Mouse (Mus musculus): ENCODE data around the gene Ano8. TPM values are rescaled to one million over a fixed set of nuclear protein-coding genes. Genes with fewer than 3 reads are reported as not detected.
A peak's percentile ranks its signal among the peaks of the same experiment; 100 is the strongest.

Ano8 gene
- polyA plus RNA-seq, 1 experiment from 2014 or later = 9.6 TPM

- Histone ChIP-seq H3K9ac (no peak overlapping the region), H3K9me3 (no peaks in the 10 kb centered on the region), H3K4me2 (no peak overlapping the region), H3K4me1 (no peaks in the 10 kb centered on the region; the same call in 1 of the 2 replicates), H3K27ac (no peak overlapping the region), H3K27me3 (replicated peaks) (peaks cover 14% of the 10 kb centered on the region; the same call in 1 of the 2 replicates), H3K36me3 (replicated peaks) (no peaks in the 10 kb centered on the region), H3K4me3 (no peak overlapping the region)
- ATAC-seq (replicated peaks) = no peak
- WGBS = 71% methylated on average over 5 of the region's 5 CpGs
Observed at GRCm38 (mm10) chr8:71515043-71515442, 29.3 kb upstream of the Ano8 start.

GRCm38 (mm10) chr8:71513018-71513754 lies 27.4 kb upstream of the Ano8 start:
- H3K27me3 ChIP-seq (replicated peaks) = peaks cover 29% of the 10 kb centered on the region
- ATAC-seq (replicated peaks) = no peak
- no peaks in the 10 kb centered on the region; the same call in 1 of the 2 replicates for H3K4me1 ChIP-seq
- no peak overlapping the region for H3K27ac ChIP-seq
- H3K9me3 ChIP-seq = no peaks in the 10 kb centered on the region
- H3K4me3 ChIP-seq = no peak overlapping the region
- no peak overlapping the region for H3K4me2 ChIP-seq
- no peaks in the 10 kb centered on the region for H3K36me3 ChIP-seq (replicated peaks)
- WGBS = 79% methylated on average over 15 of the region's 15 CpGs
- H3K9ac ChIP-seq = no peak overlapping the region

GRCm38 (mm10) chr8:71511644-71512043 lies 25.9 kb upstream of the Ano8 start, which contains the start of gene Plvap:
Plvap (minus strand) TSS chr8:71511752.
- ATAC-seq (replicated peaks) = no peak
- Histone ChIP-seq H3K4me2 (no peak within 1 kb of the TSS), H3K36me3 (replicated peaks) (no peaks in the 10 kb centered on the region), H3K4me1 (peaks cover 7% of the 10 kb centered on the region), H3K27ac (no peak within 1 kb of the TSS), H3K9me3 (no peaks in the 10 kb centered on the region), H3K27me3 (replicated peaks) (peaks cover 44% of the 10 kb centered on the region), H3K9ac (no peak within 1 kb of the TSS), H3K4me3 (no peak within 1 kb of the TSS)
- WGBS = 87% methylated on average over 14 of the region's 14 CpGs

- H3K36me3 ChIP-seq (replicated peaks) = no peaks in the 10 kb centered on the region
- no peak overlapping the region for H3K27ac ChIP-seq
- WGBS = 62% methylated on average over 2 of the region's 2 CpGs
- H3K27me3 ChIP-seq (replicated peaks) = peaks cover 63% of the 10 kb centered on the region
- H3K4me2 ChIP-seq = no peak overlapping the region
- H3K9me3 ChIP-seq = no peaks in the 10 kb centered on the region
- H3K4me1 ChIP-seq = peaks cover 7% of the 10 kb centered on the region
- H3K4me3 ChIP-seq = no peak overlapping the region
- no peak overlapping the region for H3K9ac ChIP-seq
- ATAC-seq (replicated peaks) = no peak
Observed at GRCm38 (mm10) chr8:71509316-71509715, 23.6 kb upstream of the Ano8 start.

- H3K27me3 ChIP-seq (replicated peaks) = peaks cover 63% of the 10 kb centered on the region
- peak overlapping the region; percentile 50 for H3K9ac ChIP-seq
- H3K36me3 ChIP-seq (replicated peaks) = no peaks in the 10 kb centered on the region
- no peak overlapping the region for H3K27ac ChIP-seq
- under 1% methylated on average over 61 of the region's 61 CpGs for WGBS
- H3K9me3 ChIP-seq = no peaks in the 10 kb centered on the region
- H3K4me3 ChIP-seq = peak overlapping the region; percentile 43
- H3K4me1 ChIP-seq = peaks cover 7% of the 10 kb centered on the region
- ATAC-seq (replicated peaks) = peak; percentile 86
- H3K4me2 ChIP-seq = peak overlapping the region; percentile 77
Observed at GRCm38 (mm10) chr8:71507589-71508104, 21.9 kb upstream of the Ano8 start.

- no peak for ATAC-seq (replicated peaks)
- no peaks in the 10 kb centered on the region for H3K36me3 ChIP-seq (replicated peaks)
- no peak overlapping the region for H3K27ac ChIP-seq
- H3K27me3 ChIP-seq (replicated peaks) = peaks cover 58% of the 10 kb centered on the region
- WGBS = 77% methylated on average over 4 of the region's 4 CpGs
- no peak overlapping the region for H3K9ac ChIP-seq
- H3K4me1 ChIP-seq = peaks cover 7% of the 10 kb centered on the region
- H3K4me2 ChIP-seq = no peak overlapping the region
- no peak overlapping the region for H3K4me3 ChIP-seq
- H3K9me3 ChIP-seq = no peaks in the 10 kb centered on the region
Observed at GRCm38 (mm10) chr8:71505979-71506378, 20.2 kb upstream of the Ano8 start.

GRCm38 (mm10) chr8:71505326-71505725 lies 19.6 kb upstream of the Ano8 start:
- Histone ChIP-seq H3K4me1 (peaks cover 7% of the 10 kb centered on the region), H3K4me3 (no peak overlapping the region), H3K9ac (no peak overlapping the region), H3K27me3 (replicated peaks) (peaks cover 52% of the 10 kb centered on the region), H3K36me3 (replicated peaks) (no peaks in the 10 kb centered on the region), H3K27ac (no peak overlapping the region), H3K9me3 (no peaks in the 10 kb centered on the region), H3K4me2 (no peak overlapping the region)
- WGBS = 92% methylated on average over 4 of the region's 4 CpGs
- no peak for ATAC-seq (replicated peaks)

- Histone ChIP-seq H3K9me3 (no peaks in the 10 kb centered on the region), H3K4me1 (peaks cover 7% of the 10 kb centered on the region), H3K9ac (no peak overlapping the region), H3K36me3 (replicated peaks) (no peaks in the 10 kb centered on the region), H3K27ac (no peak overlapping the region), H3K27me3 (replicated peaks) (peaks cover 44% of the 10 kb centered on the region), H3K4me2 (no peak overlapping the region), H3K4me3 (no peak overlapping the region)
- ATAC-seq (replicated peaks) = no peak
- 91% methylated on average over 4 of the region's 4 CpGs for WGBS
Observed at GRCm38 (mm10) chr8:71504349-71504748, 18.6 kb upstream of the Ano8 start.

- H3K9ac ChIP-seq = no peak overlapping the region
- 45% methylated on average over 16 of the region's 16 CpGs for WGBS
- no peaks in the 10 kb centered on the region for H3K4me1 ChIP-seq
- no peak for ATAC-seq (replicated peaks)
- no peak overlapping the region for H3K27ac ChIP-seq
- 0 out of 2 replicates have a peak, but pooled peaks cover 3% of the 10 kb centered on the region for H3K27me3 ChIP-seq (replicated peaks)
- H3K4me3 ChIP-seq = no peak overlapping the region
- H3K4me2 ChIP-seq = no peak overlapping the region
- no peaks in the 10 kb centered on the region for H3K36me3 ChIP-seq (replicated peaks)
- H3K9me3 ChIP-seq = no peaks in the 10 kb centered on the region
Observed at GRCm38 (mm10) chr8:71498816-71499690, 13.3 kb upstream of the Ano8 start.

- Histone ChIP-seq H3K4me1 (no peaks in the 10 kb centered on the region), H3K9me3 (no peaks in the 10 kb centered on the region), H3K36me3 (replicated peaks) (no peaks in the 10 kb centered on the region; the same call in 1 of the 2 replicates), H3K27me3 (replicated peaks) (0 out of 2 replicates have a peak, but pooled peaks cover 3% of the 10 kb centered on the region), H3K27ac (no peak overlapping the region), H3K9ac (no peak overlapping the region), H3K4me2 (no peak overlapping the region), H3K4me3 (no peak overlapping the region)
- no peak for ATAC-seq (replicated peaks)
- WGBS = 24% methylated on average over 15 of the region's 15 CpGs
Observed at GRCm38 (mm10) chr8:71497881-71498501, 12.2 kb upstream of the Ano8 start.

- no peaks in the 10 kb centered on the region for H3K4me1 ChIP-seq
- H3K27ac ChIP-seq = no peak overlapping the region
- H3K36me3 ChIP-seq (replicated peaks) = no peaks in the 10 kb centered on the region; the same call in 1 of the 2 replicates
- WGBS = 86% methylated on average over 1 of the region's 1 CpGs
- no peak overlapping the region for H3K9ac ChIP-seq
- H3K4me3 ChIP-seq = no peak overlapping the region
- no peaks in the 10 kb centered on the region for H3K9me3 ChIP-seq
- 0 out of 2 replicates have a peak, but pooled peaks cover 3% of the 10 kb centered on the region for H3K27me3 ChIP-seq (replicated peaks)
- ATAC-seq (replicated peaks) = no peak
- H3K4me2 ChIP-seq = no peak overlapping the region
Observed at GRCm38 (mm10) chr8:71497077-71497645, 11.4 kb upstream of the Ano8 start.
